Mouse (Mus musculus) adrenal gland, adult 18-20 months (tissue): ENCODE data around the gene Cdiptos. TPM values are rescaled to one million over a fixed set of nuclear protein-coding genes. Genes with fewer than 3 reads are reported as not detected.
A peak's percentile ranks its signal among the peaks of the same experiment; 100 is the strongest.

Experiments used
- DNase-seq, 2 experiments: peaks; one replicate each; pipeline ENCODE4 v3.0.0; 2021 to 2022; ENCODE audit warnings: low spot score in 2 of 2
- total RNA-seq, 2 experiments: library from RNA; stranded (reverse); gene quantifications; 1 replicate in 1 of 2; 2 replicates in 1 of 2; pipeline ENCODE4 v1.2.3; 2021

Cdiptos gene
- total RNA-seq, 2 experiments from 2014 or later: 0.42 to 0.70 TPM

GRCm38 (mm10) chr7:127014993-127015392 lies 39.1 kb upstream of the Cdiptos start:
- no peak for DNase-seq

DNA sequence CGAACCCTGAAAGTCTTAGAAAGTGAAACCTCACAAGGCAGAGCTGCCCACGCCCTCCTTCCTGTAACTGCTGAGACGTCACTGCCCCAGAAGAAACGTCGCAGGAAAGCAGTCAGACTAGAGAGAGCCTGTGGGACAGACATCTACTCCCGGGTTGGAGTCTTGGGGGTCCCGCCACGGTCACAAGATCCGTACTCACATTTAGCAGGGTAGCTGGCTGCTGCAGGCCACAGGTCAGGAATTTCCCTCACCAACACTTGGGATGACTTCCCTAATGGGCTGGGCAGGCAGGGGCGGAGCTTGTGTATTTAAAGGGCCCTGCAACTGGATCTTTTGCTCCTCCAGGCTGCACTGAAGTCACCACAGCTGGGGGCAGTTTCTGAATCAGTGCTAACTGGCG lies 38.4 kb upstream of the Cdiptos start, which contains the start of gene Mvp:
Gene Mvp, minus strand, starts transcription at position 302 of the 400 bp plus-strand sequence.
- DNase-seq: peak; percentile 66 to 70

DNA sequence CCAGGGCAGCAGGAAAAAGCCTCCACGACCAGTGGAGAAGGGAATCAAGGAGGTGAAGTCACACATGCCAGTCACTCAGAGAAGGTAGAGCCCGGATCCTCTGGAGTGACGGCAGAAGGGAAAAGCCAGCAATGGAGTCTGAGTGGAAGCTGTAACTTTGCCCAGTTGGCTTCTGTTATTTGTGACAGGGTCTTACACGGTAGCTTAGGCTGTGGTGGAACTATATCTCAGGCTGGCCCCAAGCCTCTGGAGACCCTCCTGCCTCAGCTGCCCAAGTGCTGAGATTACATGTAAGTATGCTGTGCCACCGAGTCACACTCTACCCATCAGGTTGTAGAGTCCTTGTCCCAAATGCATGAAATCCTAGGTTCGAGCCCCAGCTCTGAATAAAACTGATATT lies 37.5 kb upstream of the Cdiptos start:
- DNase-seq: no peak

- no peak for DNase-seq
These were observed 36.9 kb upstream of the Cdiptos start for GRCm38 (mm10) chr7:127012845-127013244.

DNA sequence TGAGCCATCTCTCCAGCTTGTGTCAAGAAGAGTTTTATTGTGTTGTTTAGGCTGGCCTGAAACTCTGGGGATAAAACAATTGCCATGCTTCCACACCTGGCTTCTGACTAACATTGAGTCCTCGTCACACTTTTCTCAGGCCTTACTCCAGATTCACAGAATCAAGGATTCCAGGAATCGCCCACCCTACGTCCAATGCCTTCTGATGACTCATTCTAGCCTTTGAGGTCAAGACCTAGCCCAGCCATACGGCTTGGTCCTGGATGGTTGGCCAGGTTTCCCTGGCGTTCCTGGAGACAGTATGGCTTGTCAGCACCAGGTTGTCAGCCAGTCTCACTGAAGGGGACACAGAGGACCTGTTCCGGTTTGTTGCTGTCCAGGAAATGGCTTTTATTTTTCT lies 36.5 kb upstream of the Cdiptos start:
- DNase-seq: no peak

DNA sequence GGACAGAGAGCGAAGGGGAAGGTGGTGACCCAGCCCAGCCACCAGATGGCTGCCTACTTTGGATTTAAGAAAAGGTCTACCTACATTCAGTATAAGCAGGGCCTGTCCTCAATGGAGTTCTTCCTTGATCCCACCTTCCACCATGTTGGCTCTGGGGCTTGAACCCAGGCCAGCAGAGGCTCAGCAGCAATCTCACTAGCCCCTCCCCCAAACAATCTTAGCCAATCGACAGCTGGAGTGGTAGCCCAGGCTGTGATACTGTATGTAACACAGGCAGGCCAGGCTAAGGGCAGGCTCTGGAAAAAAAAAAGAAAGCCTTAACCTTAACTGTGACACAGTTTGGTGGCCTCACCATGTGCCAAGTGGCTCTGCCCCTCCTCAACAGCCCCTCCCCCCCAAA lies 35.8 kb upstream of the Cdiptos start:
- no peak for DNase-seq

DNA sequence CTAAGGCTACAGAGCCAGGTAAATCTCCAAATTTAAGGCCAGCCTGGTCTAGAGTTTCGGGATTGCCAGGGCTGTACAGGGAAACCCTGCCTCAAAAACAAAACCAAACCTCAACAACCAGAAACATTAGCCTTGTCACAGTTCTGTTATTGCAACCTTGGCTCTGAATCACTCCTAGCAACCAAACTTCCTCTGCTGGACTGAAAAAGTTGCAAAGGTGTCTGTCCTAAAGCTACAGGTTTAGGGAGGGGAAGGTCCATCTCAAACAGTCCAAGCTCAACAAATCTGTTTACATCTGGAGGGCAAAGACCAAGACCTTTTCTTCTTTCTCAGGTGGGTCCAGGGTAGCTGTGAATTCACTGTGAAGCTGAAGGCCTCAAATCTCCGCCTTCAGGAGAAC lies 35.2 kb upstream of the Cdiptos start:
- DNase-seq: no peak

GRCm38 (mm10) chr7:127009307-127010085 lies 33.6 kb upstream of the Cdiptos start:
- DNase-seq: no peak

DNA sequence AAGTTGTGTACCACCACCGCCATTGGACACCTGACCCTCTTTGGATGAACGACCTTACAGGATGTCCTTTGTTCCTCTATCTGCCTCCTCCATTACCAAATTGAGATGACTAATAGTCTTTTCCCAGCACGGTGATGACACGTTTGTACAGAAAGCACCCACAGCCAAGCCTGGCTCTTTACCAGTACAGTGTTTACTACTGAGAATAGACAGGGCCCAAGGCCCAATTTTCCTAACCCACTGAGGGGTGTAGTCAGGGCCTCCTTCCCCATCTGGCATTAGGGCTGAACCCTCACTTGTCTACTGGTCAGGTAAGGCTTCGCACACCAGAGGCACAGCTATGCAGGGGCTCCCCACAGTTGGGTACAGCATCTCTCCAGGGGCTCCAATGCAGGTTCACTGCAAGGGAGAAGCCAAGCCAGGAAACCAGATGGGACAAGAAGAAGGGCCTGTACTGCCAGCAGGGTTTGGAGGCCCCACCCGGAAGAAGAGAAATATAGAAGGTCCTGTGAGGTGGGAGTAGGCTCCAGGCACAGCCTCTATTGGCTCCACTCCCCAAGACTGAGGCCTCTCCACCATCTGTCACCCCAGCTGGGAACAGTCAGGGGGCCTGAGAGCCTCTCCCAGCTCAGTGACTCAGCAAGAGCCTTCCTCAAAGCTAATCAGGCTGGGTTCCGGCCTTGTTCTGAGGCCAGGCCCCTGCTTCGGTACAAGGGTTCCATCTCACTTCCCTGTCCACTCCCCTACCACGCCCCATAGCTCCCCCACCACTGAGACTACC lies 32.5 kb upstream of the Cdiptos start:
- peak; percentile 41 to 54 for DNase-seq

- no peak for DNase-seq
These were observed 31.6 kb upstream of the Cdiptos start for GRCm38 (mm10) chr7:127007313-127008024.

- DNase-seq: no peak
These were observed 28.4 kb upstream of the Cdiptos start for GRCm38 (mm10) chr7:127004122-127004875.

- no peak for DNase-seq
These were observed 27.7 kb upstream of the Cdiptos start for GRCm38 (mm10) chr7:127003620-127004019.

GRCm38 (mm10) chr7:126999568-126999967 lies 23.7 kb upstream of the Cdiptos start:
- DNase-seq: no peak

GRCm38 (mm10) chr7:126996449-126996848 lies 20.6 kb upstream of the Cdiptos start:
- DNase-seq: no peak

GRCm38 (mm10) chr7:126988816-126989215 lies 12.9 kb upstream of the Cdiptos start:
- DNase-seq: no peak

DNA sequence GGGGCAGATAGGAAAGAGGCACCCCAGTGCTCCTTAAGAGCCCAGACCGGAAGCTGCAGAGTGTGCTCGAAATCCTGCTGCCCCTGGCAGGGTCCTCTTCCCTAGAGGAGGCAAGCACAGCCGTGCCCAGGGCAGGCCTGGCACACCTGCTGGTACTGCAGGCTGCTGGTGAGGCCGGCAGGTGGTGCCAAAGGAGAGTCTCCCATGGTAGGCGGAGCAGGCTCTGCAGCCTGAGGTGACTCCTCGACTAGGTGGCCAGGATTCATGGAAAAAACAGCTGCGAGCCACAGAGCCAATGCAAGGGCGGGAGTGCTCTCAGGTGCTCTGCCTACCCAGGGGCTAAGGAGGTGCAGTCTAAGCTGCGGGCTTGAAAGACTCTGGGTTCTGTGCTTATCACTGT lies 10.4 kb upstream of the Cdiptos start:
- no peak for DNase-seq

DNA sequence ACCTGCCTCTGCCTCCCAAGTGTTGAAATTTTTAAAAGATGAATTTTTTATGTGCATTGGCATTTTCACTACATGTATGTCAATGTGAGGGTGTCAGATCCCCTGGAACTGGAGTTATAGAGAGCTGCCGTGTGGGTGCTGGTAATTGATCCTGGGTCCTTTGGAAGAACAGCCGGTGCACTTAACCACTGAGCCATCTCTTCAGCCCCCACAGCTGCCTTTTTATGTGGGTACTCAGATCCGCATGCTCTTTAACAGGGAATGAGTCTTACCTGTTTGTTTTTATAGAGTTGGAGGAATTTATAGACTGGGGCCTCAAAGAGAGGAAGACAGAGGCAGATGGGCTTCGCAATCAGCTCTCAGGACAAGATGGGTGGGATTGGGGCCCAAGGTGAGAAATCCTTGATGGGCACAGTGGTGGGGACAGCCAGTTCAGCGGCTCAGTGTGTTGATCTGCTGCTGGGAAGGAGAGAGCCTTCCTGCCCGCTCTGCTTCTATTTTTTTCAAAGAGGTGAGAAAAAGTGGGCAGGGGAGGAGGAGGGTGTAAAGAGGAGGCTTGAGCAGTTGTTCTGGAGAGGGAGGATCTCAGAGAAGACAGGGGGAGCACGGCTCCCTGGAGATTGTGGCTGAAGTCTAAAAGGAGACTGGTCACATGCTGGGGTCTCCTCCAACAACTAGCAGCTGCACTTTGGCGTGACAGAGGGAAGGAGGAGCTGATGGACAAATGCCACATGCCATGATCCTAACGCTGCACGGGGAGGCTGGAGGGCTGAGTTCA lies 9.0 kb upstream of the Cdiptos start:
- no peak for DNase-seq

GRCm38 (mm10) chr7:126983113-126983512 lies 7.2 kb upstream of the Cdiptos start:
- no peak for DNase-seq

- no peak for DNase-seq
These were observed 6.2 kb upstream of the Cdiptos start for GRCm38 (mm10) chr7:126982054-126982453.

- DNase-seq: no peak
These were observed 5.7 kb upstream of the Cdiptos start for GRCm38 (mm10) chr7:126981601-126982000.
